Mouse (Mus musculus): ENCODE results near the gene 9130019O22Rik.

Gene 9130019O22Rik

DNA sequence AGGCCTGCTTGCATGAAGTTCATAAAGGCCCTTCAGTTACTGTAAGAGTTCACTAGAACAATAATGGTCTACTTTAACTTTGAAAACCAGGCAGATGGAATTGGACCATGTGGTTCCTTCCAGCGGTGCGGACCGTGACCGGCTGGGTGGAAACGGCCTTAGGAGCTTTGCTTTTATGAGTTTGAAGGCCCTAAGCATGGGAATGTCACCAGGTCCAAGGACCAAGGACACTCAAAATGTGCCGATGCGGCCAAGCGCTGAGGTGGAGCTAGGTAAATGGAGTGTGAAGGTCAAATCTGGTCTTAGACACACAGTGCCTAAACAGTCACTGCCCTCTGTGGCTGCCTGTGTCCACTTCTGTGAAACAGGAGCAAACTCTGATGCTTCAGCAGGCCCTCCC, 45.6 kb downstream of the 9130019O22Rik start:
- no peak for DNase-seq (ENCODE audit: low spot score in 2 of 2)

DNA sequence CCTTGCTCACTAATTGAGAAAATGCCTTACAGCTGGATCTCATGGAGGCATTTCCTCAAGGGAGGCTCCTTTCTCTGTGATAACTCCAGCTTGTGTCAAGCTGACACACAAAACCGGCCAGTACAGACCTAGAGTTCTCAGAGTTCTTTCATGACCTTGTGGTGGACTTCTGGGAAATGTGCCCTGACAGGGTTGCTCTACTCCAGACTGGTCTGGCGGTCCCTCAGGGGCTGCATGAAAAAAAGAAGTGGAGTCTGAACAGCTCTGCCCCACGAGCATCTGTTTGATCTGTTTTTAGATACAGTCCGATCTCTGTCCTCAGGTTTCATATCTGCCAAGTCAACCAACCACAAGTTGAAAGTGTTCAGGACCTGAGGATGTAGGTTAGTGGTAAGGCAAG, 49.3 kb downstream of the 9130019O22Rik start:
- no peak for DNase-seq (ENCODE audit: low spot score in 2 of 2)

DNA sequence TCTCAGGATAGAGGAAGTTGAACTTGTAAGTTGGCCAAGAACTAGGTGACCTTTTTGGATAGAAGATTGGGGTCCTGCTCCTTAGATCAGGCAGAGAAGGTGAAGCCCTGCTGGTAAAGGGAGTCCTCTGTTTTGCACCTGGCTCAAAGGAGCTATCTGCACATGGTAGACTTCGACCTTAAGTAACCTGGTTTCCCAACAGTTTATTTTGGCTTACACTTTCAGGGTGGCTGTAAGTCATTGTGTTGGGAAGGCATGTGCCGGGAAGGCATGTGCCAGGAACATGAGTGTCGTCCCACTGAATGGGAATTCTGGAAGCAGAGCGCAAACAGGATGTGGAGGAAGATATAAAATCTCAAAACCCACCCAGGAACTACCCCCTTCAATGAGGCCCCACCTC, 51.4 kb downstream of the 9130019O22Rik start:
- DNase-seq (ENCODE audit: low spot score in 2 of 2) = no peak

DNA sequence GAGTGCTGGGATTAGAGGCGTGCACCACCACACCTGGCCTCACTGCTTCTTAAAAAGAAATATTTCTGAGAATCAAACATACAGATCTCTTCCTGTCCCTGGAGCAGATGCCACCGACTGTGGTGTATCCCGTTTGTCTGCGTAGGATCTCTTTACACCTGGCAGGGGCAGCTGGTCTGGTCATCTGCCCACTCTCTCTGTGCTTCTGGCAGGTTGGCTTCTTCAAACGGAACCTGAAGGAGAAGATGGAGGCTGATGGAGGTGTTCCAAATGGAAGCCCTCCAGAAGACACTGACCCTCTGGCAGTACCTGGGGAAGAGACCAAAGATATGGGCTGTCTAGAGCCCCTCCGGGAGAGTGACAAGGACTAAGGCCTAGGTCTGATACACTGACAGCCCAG, 53.7 kb downstream of the 9130019O22Rik start:
- DNase-seq (ENCODE audit: low spot score in 2 of 2) = no peak

Data from thymus, postnatal 10 days (tissue).